Mouse (Mus musculus): ENCODE results near the gene Gm29423.
"Not testable (repeated sequence)": the region's sequence is repeated elsewhere in the genome, so short reads cannot be mapped to it uniquely, and the experiment has no call there.

DNA sequence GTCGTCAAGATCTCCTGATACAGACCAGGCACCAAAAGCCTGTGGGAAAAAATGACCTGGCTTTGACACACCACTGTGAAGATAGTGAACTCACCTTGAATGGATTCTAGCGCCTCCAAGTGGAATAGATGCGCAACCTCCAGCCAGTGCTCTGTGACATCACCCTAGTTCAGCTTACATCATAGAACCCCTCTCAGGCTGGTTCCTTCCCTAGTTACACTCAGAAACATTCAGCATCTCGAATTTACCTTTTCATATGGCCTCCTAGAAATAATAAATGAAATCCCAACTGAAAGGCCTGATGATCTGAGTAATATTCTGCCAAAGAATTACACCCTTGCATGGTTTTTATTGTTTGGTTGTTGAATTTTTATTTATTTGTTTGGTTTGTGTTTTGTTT is 29.5 kb downstream of the Gm29423 start, which contains the start of gene Gm21118:
- TF ChIP-seq EP300, CTCF (IDR thresholded peaks at IDR 0.05; ENCODE audit: low read depth): not testable (repeated sequence)

Data from liver, postnatal 0 days (tissue).